Mouse (Mus musculus) midbrain, postnatal 0 days (tissue): ENCODE data around the gene Pex7. TPM values are rescaled to one million over a fixed set of nuclear protein-coding genes. Genes with fewer than 3 reads are reported as not detected.

ENCODE experiments used
- ATAC-seq: fragments of 200-750 bp; cut with Nextera tagmentation; 2 replicates; pipeline ENCODE4 v1.8.0; 2017; ENCODE audit warnings: moderate number of reproducible peaks, mild to moderate bottlenecking, moderate TSS enrichment, moderate library complexity; ENCODE audit not compliant: low FRiP score
- DNase-seq: peaks from one replicate; pipeline ENCODE4 v3.0.0-alpha.2; 2015; ENCODE audit warnings: low spot score
- H3K27ac ChIP-seq: fragments of 300-500 bp; sonication (generic); 2 replicates; pipeline ENCODE4 v1.5.1; 2014; ENCODE audit warnings: low read depth, mild to moderate bottlenecking, low read length, mixed read lengths
- H3K27me3 ChIP-seq: fragments of 300-500 bp; sonication (generic); 2 replicates; pipeline ENCODE4 v1.6.1; 2014; ENCODE audit warnings: low read length, control low read depth, mixed read lengths; ENCODE audit not compliant: insufficient read depth
- H3K36me3 ChIP-seq: fragments of 300-500 bp; sonication (generic); 2 replicates; pipeline ENCODE4 v1.6.1; 2014; ENCODE audit warnings: low read length, control low read depth, mixed read lengths; ENCODE audit not compliant: insufficient read depth
- H3K4me1 ChIP-seq: fragments of 300-500 bp; sonication (generic); 2 replicates; pipeline ENCODE4 v1.6.1; 2014; ENCODE audit warnings: mild to moderate bottlenecking, control low read depth, antibody characterized with exemption, low read length, mixed read lengths; ENCODE audit not compliant: insufficient read depth
- H3K4me2 ChIP-seq: fragments of 300-500 bp; sonication (generic); 2 replicates; pipeline ENCODE4 v1.6.1; 2014; ENCODE audit warnings: low read depth, mild to moderate bottlenecking, low read length, mixed read lengths; ENCODE audit not compliant: poor library complexity, severe bottlenecking
- H3K4me3 ChIP-seq: fragments of 300-500 bp; sonication (generic); 2 replicates; pipeline ENCODE4 v1.5.1; 2014; ENCODE audit warnings: low read depth, mild to moderate bottlenecking, low read length, moderate library complexity
- H3K9ac ChIP-seq: fragments of 300-500 bp; sonication (generic); replicated peaks from 2 replicates; pipeline ENCODE4 v1.6.1; 2014; ENCODE audit warnings: mild to moderate bottlenecking, low read length, moderate library complexity, mixed read lengths; ENCODE audit not compliant: poor library complexity, severe bottlenecking
- H3K9me3 ChIP-seq: fragments of 300-500 bp; sonication (generic); 2 replicates; pipeline ENCODE4 v1.6.1; 2016; ENCODE audit warnings: low read length, control low read depth
- CTCF ChIP-seq: IDR thresholded peaks from 2 replicates; pipeline ENCODE4 v1.5.1; 2016; ENCODE audit warnings: antibody characterized with exemption, mild to moderate bottlenecking
- WGBS: fragments of 180-500 bp; shearing (Covaris S2); extraction: QIAGEN DNeasy Blood & Tissue Kit; methylation state at CpG from one replicate; pipeline ENCODE4 v1.1.7; 2014; 5-methylcytosine and 5-hydroxymethylcytosine counted together
- polyA plus RNA-seq: library from polyadenylated mRNA; unstranded; fragments of >200 nt; fragmentation: Nextera tagmentation; extraction: Ambion mirVana; gene quantifications from 2 replicates; pipeline ENCODE4 v1.2.1, GENCODE M21; 2015
- total RNA-seq: library from RNA; depleted of rRNA; stranded (reverse); fragments of >200 nt; gene quantifications from 2 replicates; pipeline ENCODE4 v1.2.3, GENCODE M21; 2014; rRNA removed

Pex7 gene
- total RNA-seq (21.6 and 24.5 TPM in 2 replicates), polyA plus RNA-seq (39.5 and 40.2 TPM in 2 replicates)

DNA sequence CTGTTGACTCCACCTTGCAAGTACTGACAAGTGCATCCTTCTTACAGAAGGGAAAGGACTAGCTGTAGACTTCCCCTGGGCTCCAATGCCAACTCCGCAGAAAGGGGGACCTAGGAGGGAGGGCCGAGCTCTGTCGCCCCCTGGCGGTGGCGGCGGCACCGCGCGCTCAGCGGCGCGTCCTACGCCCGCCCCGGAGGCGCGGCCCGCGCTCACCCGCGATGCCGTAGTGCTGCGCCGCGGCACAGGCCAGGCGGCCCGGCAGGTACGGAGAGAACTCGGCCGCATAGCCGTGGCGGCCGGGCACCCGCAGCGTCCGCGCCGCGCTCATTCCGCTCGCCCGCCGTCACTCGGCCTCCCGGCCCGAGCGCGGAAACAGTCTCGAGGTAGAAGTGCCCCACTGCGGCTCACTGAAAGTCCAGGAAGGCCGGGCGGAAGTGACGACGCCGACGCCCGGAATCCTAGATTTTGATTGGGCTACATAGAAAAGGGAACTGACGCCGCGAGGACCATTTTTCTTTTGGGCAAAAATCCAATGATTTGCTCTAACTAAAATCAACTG, at the start of gene Pex7:
TSS of gene Pex7 (minus strand) at position 444 of the 559 bp plus-strand sequence.
- Histone ChIP-seq H3K27me3 (no peaks in the 10 kb centered on the region), H3K9ac (peak within 1 kb of the TSS; percentile 83), H3K4me3 (peak within 1 kb of the TSS; percentile 68), H3K27ac (peak within 1 kb of the TSS; percentile 99), H3K36me3 (no peaks in the 10 kb centered on the region), H3K9me3 (no peaks in the 10 kb centered on the region), H3K4me1 (no peaks in the 10 kb centered on the region), H3K4me2 (peak within 1 kb of the TSS; percentile 28)
- ATAC-seq = peak; percentile 98
- DNase-seq = peak; percentile 98
- WGBS = under 1% methylated on average over 58 of the region's 60 CpGs
- peak; percentile 81 for TF ChIP-seq CTCF

DNA sequence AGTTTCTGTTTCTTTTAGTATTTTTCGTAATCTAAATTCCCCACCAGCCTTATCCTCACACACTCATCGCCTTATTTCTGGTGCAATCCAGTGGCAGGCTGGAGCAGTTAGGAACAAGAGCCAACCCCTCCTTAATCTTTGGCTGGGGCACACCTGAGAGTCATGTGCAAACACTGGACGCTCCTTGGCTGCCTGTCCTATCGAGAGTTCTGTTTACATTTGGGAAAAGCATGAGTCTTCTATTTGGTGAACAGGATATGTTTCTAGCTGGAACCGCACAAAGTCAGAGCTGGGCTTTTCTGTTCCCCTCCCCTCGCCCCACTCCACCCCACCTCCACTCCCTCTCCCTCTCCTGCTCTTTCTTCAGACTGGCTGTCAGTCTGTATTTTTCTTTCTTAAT, 49.3 kb upstream of the Pex7 start:
- TF ChIP-seq CTCF = no peak
- Histone ChIP-seq H3K27ac (no peak overlapping the region), H3K27me3 (no peaks in the 10 kb centered on the region), H3K9me3 (no peaks in the 10 kb centered on the region), H3K9ac (no peak overlapping the region), H3K36me3 (no peaks in the 10 kb centered on the region), H3K4me1 (no peaks in the 10 kb centered on the region), H3K4me2 (no peak overlapping the region), H3K4me3 (no peak overlapping the region)
- DNase-seq (no peak), ATAC-seq (no peak)
- 74% methylated on average over 6 of the region's 6 CpGs for WGBS

DNA sequence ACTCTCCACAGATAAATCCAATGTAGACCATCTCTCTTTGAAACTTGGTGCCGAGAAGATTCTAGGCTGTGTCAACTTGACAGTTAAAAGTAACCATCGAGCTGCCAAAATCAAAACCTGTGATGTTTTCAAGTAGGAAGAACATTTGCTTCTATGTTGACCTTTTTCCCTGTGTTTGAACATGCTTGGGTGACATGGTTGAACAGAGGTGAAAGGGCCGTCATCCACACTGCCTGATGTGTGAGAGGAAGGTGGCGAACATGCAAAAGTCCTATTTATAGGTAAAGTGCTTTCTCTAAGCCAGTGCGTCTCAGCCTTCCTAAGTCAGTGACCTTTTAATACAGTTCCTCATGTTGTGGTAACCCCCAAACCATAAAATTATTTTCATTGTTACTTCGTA, 48.3 kb upstream of the Pex7 start:
- Histone ChIP-seq H3K4me1 (no peaks in the 10 kb centered on the region), H3K36me3 (no peaks in the 10 kb centered on the region), H3K27ac (no peak overlapping the region), H3K9me3 (no peaks in the 10 kb centered on the region), H3K9ac (no peak overlapping the region), H3K4me3 (no peak overlapping the region), H3K27me3 (no peaks in the 10 kb centered on the region), H3K4me2 (no peak overlapping the region)
- 92% methylated on average over 6 of the region's 6 CpGs for WGBS
- ATAC-seq (no peak), DNase-seq (no peak)
- no peak for TF ChIP-seq CTCF

GRCm38 (mm10) chr10:19954572-19954971, 47.1 kb upstream of the Pex7 start:
- Histone ChIP-seq H3K27ac (no peak overlapping the region), H3K4me1 (no peaks in the 10 kb centered on the region), H3K9me3 (no peaks in the 10 kb centered on the region), H3K36me3 (no peaks in the 10 kb centered on the region), H3K4me2 (no peak overlapping the region), H3K9ac (no peak overlapping the region), H3K27me3 (no peaks in the 10 kb centered on the region), H3K4me3 (no peak overlapping the region)
- no peak for TF ChIP-seq CTCF
- 87% methylated on average over 3 of the region's 3 CpGs for WGBS
- no peak for DNase-seq
- no peak for ATAC-seq

- no peak overlapping the region for H3K4me2 ChIP-seq
- no peaks in the 10 kb centered on the region for H3K4me1 ChIP-seq
- ATAC-seq = no peak
- no peaks in the 10 kb centered on the region for H3K9me3 ChIP-seq
- H3K27me3 ChIP-seq = no peaks in the 10 kb centered on the region
- no peak for TF ChIP-seq CTCF
- H3K27ac ChIP-seq = no peak overlapping the region
- WGBS = 84% methylated on average over 11 of the region's 11 CpGs
- DNase-seq = no peak
- H3K4me3 ChIP-seq = no peak overlapping the region
- H3K36me3 ChIP-seq = no peaks in the 10 kb centered on the region
- H3K9ac ChIP-seq = no peak overlapping the region
These were observed 45.7 kb upstream of the Pex7 start for GRCm38 (mm10) chr10:19953032-19953761.

DNA sequence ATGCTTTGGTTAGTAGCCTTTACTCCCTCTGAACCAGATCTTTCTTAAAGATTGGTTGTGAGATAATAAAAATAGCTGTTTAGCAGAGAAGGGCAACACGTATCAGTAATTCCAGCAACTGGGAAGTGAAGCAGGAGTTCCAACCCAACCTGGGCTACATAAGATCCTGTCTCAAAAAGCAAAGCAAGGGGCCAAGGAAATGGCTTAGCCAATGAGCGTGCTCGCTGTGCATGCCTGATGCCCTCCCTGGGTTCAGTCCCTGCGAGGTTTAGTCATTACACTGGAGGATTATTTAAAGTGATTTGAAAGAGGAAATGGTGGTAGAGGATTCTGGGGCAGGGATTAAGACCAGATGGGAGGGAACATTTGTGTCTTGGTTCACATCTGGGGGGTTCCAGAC, 41.6 kb upstream of the Pex7 start:
- Histone ChIP-seq H3K27me3 (no peaks in the 10 kb centered on the region), H3K36me3 (no peaks in the 10 kb centered on the region), H3K9ac (no peak overlapping the region), H3K4me3 (no peak overlapping the region), H3K4me2 (no peak overlapping the region), H3K4me1 (no peaks in the 10 kb centered on the region), H3K27ac (no peak overlapping the region), H3K9me3 (no peaks in the 10 kb centered on the region)
- 76% methylated on average over 4 of the region's 4 CpGs for WGBS
- DNase-seq = no peak
- ATAC-seq = no peak
- TF ChIP-seq CTCF = no peak
